Mouse (Mus musculus) thymus, postnatal 0 days (tissue): Measurements from ENCODE around the gene Rrm2. TPM values are rescaled to one million over a fixed set of nuclear protein-coding genes. Genes with fewer than 3 reads are reported as not detected.
A peak's percentile ranks its signal among the peaks of the same experiment; 100 is the strongest.

Experiments used
- DNase-seq: peaks from one replicate; pipeline ENCODE4 v3.0.0-alpha.2; 2015; ENCODE audit warnings: low spot score
- polyA plus RNA-seq: library from polyadenylated mRNA; unstranded; fragments of >200 nt; fragmentation: Nextera tagmentation; extraction: Ambion mirVana; gene quantifications from 2 replicates; pipeline ENCODE4 v1.2.1, GENCODE M21; 2015

Gene Rrm2
- polyA plus RNA-seq, 1 experiment from 2014 or later, result 485 TPM

- no peak for DNase-seq
Observed at GRCm38 (mm10) chr12:24705502-24706263, 2.4 kb upstream of the Rrm2 start.

GRCm38 (mm10) chr12:24706764-24707479 lies 1.1 kb upstream of the Rrm2 start:
- DNase-seq, result peak; percentile 58

- peak; percentile 21 for DNase-seq
Observed at GRCm38 (mm10) chr12:24707480-24707802, 600 bp upstream of the Rrm2 start.

- DNase-seq, result no peak
Observed at GRCm38 (mm10) chr12:24708824-24709218, 780 bp downstream of the Rrm2 start.

GRCm38 (mm10) chr12:24709409-24709808 lies 1.4 kb downstream of the Rrm2 start:
- peak; percentile 47 for DNase-seq

- peak; percentile 79 for DNase-seq
Observed at GRCm38 (mm10) chr12:24709831-24710508, 1.9 kb downstream of the Rrm2 start.

- DNase-seq, result peak; percentile 43
Observed at GRCm38 (mm10) chr12:24710672-24711071, 2.6 kb downstream of the Rrm2 start.

- no peak for DNase-seq
Observed at GRCm38 (mm10) chr12:24712396-24712795, 4.4 kb downstream of the Rrm2 start.

- no peak for DNase-seq
Observed at GRCm38 (mm10) chr12:24714579-24715255, 6.7 kb downstream of the Rrm2 start.

GRCm38 (mm10) chr12:24715268-24715896 lies 7.3 kb downstream of the Rrm2 start:
- DNase-seq, result no peak

- DNase-seq, result peak; percentile 58
Observed at GRCm38 (mm10) chr12:24716721-24717301, 8.8 kb downstream of the Rrm2 start.

- no peak for DNase-seq
Observed at GRCm38 (mm10) chr12:24723434-24723833, 15.4 kb downstream of the Rrm2 start.

GRCm38 (mm10) chr12:24723859-24724258 lies 15.8 kb downstream of the Rrm2 start:
- DNase-seq, result no peak

GRCm38 (mm10) chr12:24724369-24724768 lies 16.3 kb downstream of the Rrm2 start:
- DNase-seq, result no peak

- DNase-seq, result no peak
Observed at GRCm38 (mm10) chr12:24734828-24735394, 26.9 kb downstream of the Rrm2 start.

- DNase-seq, result no peak
Observed at GRCm38 (mm10) chr12:24736956-24737355, 28.9 kb downstream of the Rrm2 start.

- DNase-seq, result no peak
Observed at GRCm38 (mm10) chr12:24739963-24740362, 31.9 kb downstream of the Rrm2 start.

GRCm38 (mm10) chr12:24741535-24741934 lies 33.5 kb downstream of the Rrm2 start:
- DNase-seq, result peak; percentile 33

- DNase-seq, result no peak
Observed at GRCm38 (mm10) chr12:24744309-24744708, 36.3 kb downstream of the Rrm2 start.

- DNase-seq, result no peak
Observed at GRCm38 (mm10) chr12:24746579-24747296, 38.7 kb downstream of the Rrm2 start.
